8 mouse cellular contexts compared by ENCODE assay signal in genomic region chr2:154569836-154570286, GRCm38 (mm10). TPM values are rescaled to one million over a fixed set of nuclear protein-coding genes. Genes with fewer than 3 reads are reported as not detected.
DNase-seq lines count a peak whose midpoint lies in the region; ATAC-seq and TF ChIP-seq lines count a peak whose summit lies in the region.

TSS of gene E2f1 (minus strand) at chr2:154569892.

- no peak; the same call in 1 of the 2 replicates for TF ChIP-seq CTCF in heart, postnatal 0 days (IDR thresholded peaks at IDR 0.05; ENCODE audit: low read depth)
- TF ChIP-seq CTCF in testis, adult 2 months (IDR thresholded peaks at IDR 0.05; ENCODE audit: control insufficient read depth, insufficient read depth, insufficient replicate concordance, low read depth, low read length) = no peak

- H3K36me3 ChIP-seq in forebrain, embryonic 11.5 days (ENCODE audit: control insufficient read depth, insufficient read depth, low read length) = no peaks in the 10 kb centered on the region
- H3K36me3 ChIP-seq in heart, postnatal 0 days (replicated peaks; ENCODE audit: control insufficient read depth, insufficient read depth, low read length) = no peaks in the 10 kb centered on the region
- no peaks in the 10 kb centered on the region; the same call in 1 of the 2 replicates for H3K36me3 ChIP-seq in liver, embryonic 16.5 days (ENCODE audit: control insufficient read depth, insufficient read depth)
- H3K36me3 ChIP-seq in neural tube, embryonic 13.5 days = no peaks in the 10 kb centered on the region
- H3K36me3 ChIP-seq in testis, adult 2 months (ENCODE audit: control insufficient read depth, insufficient read depth, low read length) = no peaks in the 10 kb centered on the region

- peak; percentile 89 to 91 for DNase-seq in CD8-positive naive resting alpha-beta T cell, adult 2 months (ENCODE audit: low read depth in 2 of 2, low spot score in 2 of 2)
- DNase-seq in c-Kit-positive CD71-negative TER-119-negative erythroid progenitor cells, embryonic 14.5 days (ENCODE audit: low read depth) = peak; percentile 93
- peak; percentile 99 for DNase-seq in forebrain, embryonic 11.5 days (ENCODE audit: low spot score)
- peak; percentile 95 for DNase-seq in heart, postnatal 0 days (ENCODE audit: low spot score)
- peak; percentile 97 to 99 for DNase-seq in kidney, postnatal 4 days

- no peak for TF ChIP-seq POLR2A in testis, adult 2 months (IDR thresholded peaks at IDR 0.05; ENCODE audit: control insufficient read depth, low read depth, low read length)

- H3K27me3 ChIP-seq in forebrain, embryonic 11.5 days (ENCODE audit: control insufficient read depth, insufficient read depth, low read length) = no peaks in the 10 kb centered on the region
- H3K27me3 ChIP-seq in heart, postnatal 0 days (ENCODE audit: control insufficient read depth, insufficient read depth, low read length) = no peaks in the 10 kb centered on the region
- no peaks in the 10 kb centered on the region for H3K27me3 ChIP-seq in liver, embryonic 16.5 days (ENCODE audit: control insufficient read depth, insufficient read depth, low read depth, low read length)
- no peaks in the 10 kb centered on the region for H3K27me3 ChIP-seq in neural tube, embryonic 13.5 days
- H3K27me3 ChIP-seq in testis, adult 2 months (ENCODE audit: control insufficient read depth, insufficient read depth, low read length) = no peaks in the 10 kb centered on the region

- H3K9me3 ChIP-seq in forebrain, embryonic 11.5 days (ENCODE audit: control insufficient read depth, low read length) = no peaks in the 10 kb centered on the region
- no peaks in the 10 kb centered on the region for H3K9me3 ChIP-seq in heart, postnatal 0 days (replicated peaks; ENCODE audit: control insufficient read depth, low read length)
- no peaks in the 10 kb centered on the region for H3K9me3 ChIP-seq in liver, embryonic 16.5 days (replicated peaks; ENCODE audit: control insufficient read depth, low read length)
- H3K9me3 ChIP-seq in neural tube, embryonic 13.5 days = no peaks in the 10 kb centered on the region

- H3K4me3 ChIP-seq in forebrain, embryonic 11.5 days (ENCODE audit: low read depth, low read length) = peak within 1 kb of the TSS; percentile 84
- peak within 1 kb of the TSS; percentile 82 for H3K4me3 ChIP-seq in heart, postnatal 0 days (ENCODE audit: low read depth, low read length)
- H3K4me3 ChIP-seq in liver, embryonic 16.5 days (ENCODE audit: low read depth, low read length) = peak within 1 kb of the TSS; percentile 79
- peak within 1 kb of the TSS; percentile 79 for H3K4me3 ChIP-seq in neural tube, embryonic 13.5 days
- peak within 1 kb of the TSS; percentile 86 for H3K4me3 ChIP-seq in testis, adult 2 months (ENCODE audit: control insufficient read depth, low read depth, low read length)

- peak within 1 kb of the TSS; percentile 64 for H3K4me2 ChIP-seq in forebrain, embryonic 11.5 days (ENCODE audit: low read depth, low read length, severe bottlenecking)
- H3K4me2 ChIP-seq in heart, postnatal 0 days (ENCODE audit: low read depth, low read length) = peak within 1 kb of the TSS; percentile 98
- H3K4me2 ChIP-seq in liver, embryonic 16.5 days (ENCODE audit: low read depth, low read length) = peak within 1 kb of the TSS; percentile 79
- H3K4me2 ChIP-seq in neural tube, embryonic 13.5 days = peak within 1 kb of the TSS; percentile 87

- H3K4me1 ChIP-seq in forebrain, embryonic 11.5 days (replicated peaks; ENCODE audit: control insufficient read depth, insufficient read depth, low read length) = peaks cover 18% of the 10 kb centered on the region
- peaks cover 21% of the 10 kb centered on the region; the same call in 1 of the 2 replicates for H3K4me1 ChIP-seq in heart, postnatal 0 days (ENCODE audit: control insufficient read depth, insufficient read depth)
- H3K4me1 ChIP-seq in liver, embryonic 16.5 days (ENCODE audit: control insufficient read depth, low read depth, low read length) = peaks cover 50% of the 10 kb centered on the region
- H3K4me1 ChIP-seq in neural tube, embryonic 13.5 days (replicated peaks) = peaks cover 56% of the 10 kb centered on the region
- peaks cover 16% of the 10 kb centered on the region for H3K4me1 ChIP-seq in testis, adult 2 months (ENCODE audit: control insufficient read depth, insufficient read depth, low read length)

- H3K9ac ChIP-seq in forebrain, embryonic 11.5 days (ENCODE audit: low read length) = peak within 1 kb of the TSS; percentile 73
- H3K9ac ChIP-seq in heart, postnatal 0 days (replicated peaks; ENCODE audit: low read depth, low read length) = peak within 1 kb of the TSS; percentile 66
- peak within 1 kb of the TSS; percentile 73 for H3K9ac ChIP-seq in liver, embryonic 16.5 days (ENCODE audit: low read depth, low read length)
- peak within 1 kb of the TSS; percentile 71 for H3K9ac ChIP-seq in neural tube, embryonic 13.5 days

- WGBS in forebrain, embryonic 11.5 days = under 1% methylated on average over 41 of the region's 44 CpGs
- 0% methylated on average over 24 of the region's 44 CpGs for WGBS in heart, postnatal 0 days
- 0% methylated on average over 44 of the region's 44 CpGs for WGBS in liver, embryonic 16.5 days (ENCODE audit: insufficient replicate concordance)
- under 1% methylated on average over 28 of the region's 44 CpGs for WGBS in neural tube, embryonic 13.5 days

- peak within 1 kb of the TSS; percentile 84 for H3K27ac ChIP-seq in forebrain, embryonic 11.5 days (ENCODE audit: low read depth, low read length)
- peak within 1 kb of the TSS; percentile 82 for H3K27ac ChIP-seq in heart, postnatal 0 days (ENCODE audit: low read depth)
- peak within 1 kb of the TSS; percentile 84 for H3K27ac ChIP-seq in liver, embryonic 16.5 days (ENCODE audit: low read length)
- H3K27ac ChIP-seq in neural tube, embryonic 13.5 days (replicated peaks) = peak within 1 kb of the TSS; percentile 77
- H3K27ac ChIP-seq in testis, adult 2 months (ENCODE audit: control insufficient read depth, insufficient read depth, low read depth, low read length) = peak within 1 kb of the TSS; percentile 33

- peak; percentile 97 for ATAC-seq in forebrain, embryonic 11.5 days (replicated peaks; ENCODE audit: low FRiP score)
- ATAC-seq in heart, postnatal 0 days (ENCODE audit: insufficient read depth, low read depth) = peak; percentile 98
- peak; percentile 95 for ATAC-seq in liver, embryonic 16.5 days (ENCODE audit: low read depth)
- peak; percentile 98 for ATAC-seq in neural tube, embryonic 13.5 days (ENCODE audit: low read depth)

- no peak for TF ChIP-seq EP300 in heart, postnatal 0 days (IDR thresholded peaks at IDR 0.05; ENCODE audit: low read depth)

RNA-seq across cellular contexts. Expression of gene E2f1, which starts in this region (rescaled TPM):
- polyA plus RNA-seq in forebrain, embryonic 11.5 days (2014; fragmentation: Nextera tagmentation; extraction: Ambion mirVana) = 17.6 and 18.6 TPM in 2 replicates
- total RNA-seq in heart, postnatal 0 days (2014; rRNA removed; ENCODE audit: low replicate concordance) = 8.4 and 11.0 TPM in 2 replicates
- 6.1 and 6.4 TPM in 2 replicates for polyA plus RNA-seq in heart, postnatal 0 days (2015; fragmentation: Nextera tagmentation; extraction: Ambion mirVana)
- 9.8 and 14.5 TPM in 2 replicates for polyA plus RNA-seq in liver, embryonic 16.5 days (2015; fragmentation: Nextera tagmentation; extraction: Ambion mirVana)
- polyA plus RNA-seq in neural tube, embryonic 13.5 days (2015; fragmentation: Nextera tagmentation; extraction: Ambion mirVana) = 6.0 and 6.3 TPM in 2 replicates
- 4.5 and 5.9 TPM in 2 replicates for polyA plus RNA-seq in testis, adult 2 months (2012; rRNA removed)

Comparison
In these comparisons a context has a peak if more than half of its experiments do, and no peak if none do; other contexts are left out.
1. Peak in every context shown above with its lines: DNase-seq, ATAC-seq, H3K4me3 ChIP-seq and H3K27ac ChIP-seq.
2. H3K27ac ChIP-seq: peak in every context shown above with its lines; median percentile 84 in forebrain, embryonic 11.5 days; 84 in liver, embryonic 16.5 days; 82 in heart, postnatal 0 days; 77 in neural tube, embryonic 13.5 days; 33 in testis, adult 2 months.